Mouse (Mus musculus): ENCODE results near the gene 1600014C23Rik. TPM values are rescaled to one million over a fixed set of nuclear protein-coding genes. Genes with fewer than 3 reads are reported as not detected.

The 1600014C23Rik gene
- polyA plus RNA-seq, 1 experiment from 2014 or later = not detected

- WGBS = 42% methylated on average over 3 of the region's 3 CpGs
- Histone ChIP-seq H3K4me3 (ENCODE audit: low read depth, low read length) (no peak overlapping the region; the same call in 1 of the 2 replicates), H3K4me2 (replicated peaks; ENCODE audit: low read depth) (peak overlapping the region; percentile 68), H3K27me3 (ENCODE audit: control insufficient read depth, insufficient read depth, low read length) (no peaks in the 10 kb centered on the region), H3K27ac (replicated peaks) (no peak overlapping the region), H3K4me1 (replicated peaks; ENCODE audit: control insufficient read depth, insufficient read depth) (peaks cover 4% of the 10 kb centered on the region), H3K9ac (ENCODE audit: low read length) (peak overlapping the region; percentile 57; the same call in 1 of the 2 replicates), H3K9me3 (ENCODE audit: control insufficient read depth, low read length) (no peaks in the 10 kb centered on the region), H3K36me3 (ENCODE audit: control insufficient read depth, insufficient read depth, low read length) (no peaks in the 10 kb centered on the region)
- ATAC-seq (ENCODE audit: low FRiP score, low TSS enrichment) (no peak), DNase-seq (ENCODE audit: low spot score) (no peak)
- TF ChIP-seq EP300 (optimal IDR thresholded peaks at IDR 0.05) (no peak), CTCF (IDR thresholded peaks at IDR 0.05; ENCODE audit: low read depth) (no peak)
Observed at GRCm38 (mm10) chr17:45734333-45734732, 689 bp upstream of the 1600014C23Rik start.

DNA sequence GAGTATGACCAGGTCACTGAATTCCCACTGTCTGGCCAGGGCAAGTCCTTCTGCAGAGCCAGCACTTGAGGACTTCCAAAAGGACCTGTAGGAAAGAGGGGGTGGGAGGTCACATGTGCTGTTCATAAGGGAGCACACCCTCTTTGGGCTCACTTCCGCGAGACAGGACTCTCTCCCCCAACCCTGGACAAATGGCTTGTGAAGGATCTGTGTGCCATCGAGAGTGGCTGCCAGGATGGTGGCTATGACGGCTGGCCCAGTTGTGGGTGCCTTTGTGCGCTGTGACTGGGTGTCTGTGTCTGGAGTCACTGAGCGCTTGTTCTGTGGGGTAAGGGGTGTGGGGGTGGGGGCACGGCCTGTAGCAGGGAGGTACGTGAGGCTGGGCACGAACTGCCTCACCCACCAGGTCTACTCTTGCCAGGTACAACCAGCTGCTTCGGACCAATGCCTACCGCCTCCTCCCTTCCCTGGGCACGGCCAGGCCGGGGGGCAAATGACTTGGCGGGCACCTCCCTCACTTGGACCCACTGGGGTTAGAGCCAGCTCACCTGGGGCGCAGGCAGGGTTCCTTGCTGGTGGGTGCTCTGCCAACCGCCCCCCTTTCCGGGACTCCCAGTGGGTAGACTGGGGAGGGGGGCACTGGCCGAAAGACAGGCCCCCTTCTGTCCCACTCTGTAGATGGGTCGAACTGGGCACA, 458 bp downstream of the 1600014C23Rik start:
- TF ChIP-seq CTCF (IDR thresholded peaks at IDR 0.05; ENCODE audit: low read depth) = no peak
- TF ChIP-seq EP300 (optimal IDR thresholded peaks at IDR 0.05) = no peak
- no peak for ATAC-seq (ENCODE audit: low FRiP score, low TSS enrichment)
- no peak overlapping the region for H3K9ac ChIP-seq (ENCODE audit: low read length)
- no peak for DNase-seq (ENCODE audit: low spot score)
- peak overlapping the region; percentile 33; the same call in 1 of the 2 replicates for H3K4me3 ChIP-seq (ENCODE audit: low read depth, low read length)
- no peaks in the 10 kb centered on the region for H3K36me3 ChIP-seq (ENCODE audit: control insufficient read depth, insufficient read depth, low read length)
- no peak overlapping the region for H3K27ac ChIP-seq (replicated peaks)
- WGBS = 74% methylated on average over 18 of the region's 19 CpGs
- peak overlapping the region; percentile 68; the same call in 1 of the 2 replicates for H3K4me2 ChIP-seq (replicated peaks; ENCODE audit: low read depth)
- H3K9me3 ChIP-seq (ENCODE audit: control insufficient read depth, low read length) = no peaks in the 10 kb centered on the region
- H3K27me3 ChIP-seq (ENCODE audit: control insufficient read depth, insufficient read depth, low read length) = no peaks in the 10 kb centered on the region
- H3K4me1 ChIP-seq (replicated peaks; ENCODE audit: control insufficient read depth, insufficient read depth) = peaks cover 4% of the 10 kb centered on the region

GRCm38 (mm10) chr17:45731172-45731864, 2.3 kb downstream of the 1600014C23Rik start:
- H3K36me3 ChIP-seq (ENCODE audit: control insufficient read depth, insufficient read depth, low read length) = no peaks in the 10 kb centered on the region
- WGBS = 20% methylated on average over 9 of the region's 9 CpGs
- no peaks in the 10 kb centered on the region for H3K27me3 ChIP-seq (ENCODE audit: control insufficient read depth, insufficient read depth, low read length)
- H3K9ac ChIP-seq (ENCODE audit: low read length) = no peak overlapping the region
- no peaks in the 10 kb centered on the region for H3K9me3 ChIP-seq (ENCODE audit: control insufficient read depth, low read length)
- no peak overlapping the region for H3K4me3 ChIP-seq (ENCODE audit: low read depth, low read length)
- no peak overlapping the region for H3K27ac ChIP-seq (replicated peaks)
- TF ChIP-seq CTCF (IDR thresholded peaks at IDR 0.05; ENCODE audit: low read depth) = peak; percentile 96
- no peak for TF ChIP-seq EP300 (optimal IDR thresholded peaks at IDR 0.05)
- DNase-seq (ENCODE audit: low spot score) (peak; percentile 86), ATAC-seq (ENCODE audit: low FRiP score, low TSS enrichment) (no peak)
- peaks cover 4% of the 10 kb centered on the region for H3K4me1 ChIP-seq (replicated peaks; ENCODE audit: control insufficient read depth, insufficient read depth)
- H3K4me2 ChIP-seq (replicated peaks; ENCODE audit: low read depth) = no peak overlapping the region

DNA sequence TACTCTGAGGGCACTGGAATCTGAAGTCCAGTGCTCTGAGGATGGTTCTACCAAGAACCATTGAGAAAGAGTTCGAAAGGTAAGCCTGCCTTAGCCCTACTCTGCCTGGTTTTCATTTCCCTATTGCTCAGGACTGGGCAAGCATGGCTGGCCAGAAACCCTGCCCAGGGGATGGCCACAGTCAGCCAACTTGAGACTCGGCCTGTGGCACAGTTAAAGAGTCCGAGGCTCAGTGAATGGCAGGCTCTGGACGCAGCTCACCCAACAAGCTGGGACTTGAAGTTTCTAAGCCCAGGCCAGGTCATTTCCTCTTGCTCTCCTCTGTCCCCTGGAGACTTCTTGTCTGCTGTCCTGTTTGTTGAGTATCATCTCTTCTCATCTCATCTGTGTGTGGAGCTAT, 2.9 kb downstream of the 1600014C23Rik start:
- Histone ChIP-seq H3K9me3 (ENCODE audit: control insufficient read depth, low read length) (no peaks in the 10 kb centered on the region), H3K9ac (ENCODE audit: low read length) (no peak overlapping the region), H3K4me3 (ENCODE audit: low read depth, low read length) (no peak overlapping the region), H3K27me3 (ENCODE audit: control insufficient read depth, insufficient read depth, low read length) (no peaks in the 10 kb centered on the region), H3K4me1 (replicated peaks; ENCODE audit: control insufficient read depth, insufficient read depth) (peaks cover 4% of the 10 kb centered on the region), H3K36me3 (ENCODE audit: control insufficient read depth, insufficient read depth, low read length) (no peaks in the 10 kb centered on the region), H3K4me2 (replicated peaks; ENCODE audit: low read depth) (no peak overlapping the region), H3K27ac (replicated peaks) (no peak overlapping the region)
- DNase-seq (ENCODE audit: low spot score) = no peak
- 90% methylated on average over 4 of the region's 4 CpGs for WGBS
- TF ChIP-seq EP300 (optimal IDR thresholded peaks at IDR 0.05) = no peak
- no peak for ATAC-seq (ENCODE audit: low FRiP score, low TSS enrichment)

GRCm38 (mm10) chr17:45729387-45729786, 4.3 kb downstream of the 1600014C23Rik start:
- Histone ChIP-seq H3K9me3 (ENCODE audit: control insufficient read depth, low read length) (no peaks in the 10 kb centered on the region), H3K27ac (replicated peaks) (no peak overlapping the region), H3K4me3 (ENCODE audit: low read depth, low read length) (no peak overlapping the region), H3K4me1 (replicated peaks; ENCODE audit: control insufficient read depth, insufficient read depth) (peaks cover 4% of the 10 kb centered on the region; the same call in 1 of the 2 replicates), H3K36me3 (ENCODE audit: control insufficient read depth, insufficient read depth, low read length) (no peaks in the 10 kb centered on the region), H3K9ac (ENCODE audit: low read length) (no peak overlapping the region), H3K4me2 (replicated peaks; ENCODE audit: low read depth) (no peak overlapping the region), H3K27me3 (ENCODE audit: control insufficient read depth, insufficient read depth, low read length) (no peaks in the 10 kb centered on the region)
- WGBS = 63% methylated on average over 10 of the region's 10 CpGs
- no peak for DNase-seq (ENCODE audit: low spot score)
- ATAC-seq (ENCODE audit: low FRiP score, low TSS enrichment) = no peak
- TF ChIP-seq CTCF (IDR thresholded peaks at IDR 0.05; ENCODE audit: low read depth) = no peak
- TF ChIP-seq EP300 (optimal IDR thresholded peaks at IDR 0.05) = no peak

All from stomach, postnatal 0 days (tissue).